Mouse (Mus musculus) CD4-positive helper T cell, adult 2 months (primary cell): ENCODE measurements at regions not wholly inside any gene's neighbourhood (a gene's known extent, or its start where the extent isn't known, plus 50 kb on each side); places are given as distances from the start of the nearest gene placed in this dataset.

Source experiments
- DNase-seq: peaks from one replicate; pipeline ENCODE4 v3.0.0-alpha.2; 2012; ENCODE audit warnings: low read depth, missing footprints, low spot score

DNA sequence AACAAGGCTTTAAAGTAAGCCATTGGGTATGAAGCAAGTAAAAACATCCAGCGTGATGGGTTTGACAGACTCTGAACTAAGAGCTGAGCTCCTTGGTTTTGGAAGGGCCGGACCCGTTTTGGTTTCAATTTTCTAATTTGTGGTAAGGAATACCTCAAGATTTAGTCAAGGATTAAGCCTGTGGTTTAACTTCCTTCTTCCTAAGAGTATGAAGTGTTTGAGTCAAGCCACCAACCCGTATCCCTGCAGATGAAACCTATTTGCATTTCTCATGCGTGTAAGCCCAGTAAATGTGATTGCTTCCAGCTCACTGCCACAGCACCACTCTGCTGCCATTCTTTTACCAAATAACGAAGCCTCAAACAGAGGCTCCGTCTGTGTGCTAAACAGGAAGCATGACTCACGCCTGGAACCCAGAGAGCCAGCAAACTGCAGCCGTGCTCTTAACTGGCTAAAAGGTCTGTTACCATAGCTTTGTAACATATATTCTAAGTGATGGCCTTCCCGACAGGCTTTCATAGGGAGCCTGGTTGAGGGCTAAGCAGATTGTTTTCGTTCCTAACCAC, 149.7 kb downstream of the Etv1 start:
- DNase-seq = peak; percentile 31

GRCm38 (mm10) chr12:38929644-38930043, 150.5 kb downstream of the Etv1 start:
- DNase-seq = no peak

- DNase-seq = no peak
Measured at GRCm38 (mm10) chr12:38931769-38932168, 152.6 kb downstream of the Etv1 start.

DNA sequence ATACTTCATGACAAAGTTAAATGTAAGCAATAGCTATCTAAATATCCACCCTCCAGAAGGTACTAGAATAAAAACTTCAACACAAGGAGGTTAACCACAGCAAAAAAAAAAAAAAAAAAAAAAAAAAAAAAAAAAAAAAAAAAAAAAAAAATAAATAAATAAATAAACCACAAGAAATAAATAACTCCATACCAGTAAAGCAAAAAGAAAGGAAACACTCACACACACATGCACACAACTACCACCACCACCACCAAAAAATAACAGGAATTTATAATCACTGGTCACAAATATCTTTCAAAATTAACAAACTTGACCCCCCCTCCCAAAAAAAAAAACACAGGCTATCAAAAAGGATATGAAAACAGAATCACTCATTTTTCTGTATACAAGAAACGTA, 180.4 kb downstream of the Etv1 start:
- no peak for DNase-seq

- no peak for DNase-seq
Measured at GRCm38 (mm10) chr12:38962302-38962701, 183.1 kb downstream of the Etv1 start.

GRCm38 (mm10) chr12:38970347-38970746, 191.2 kb downstream of the Etv1 start:
- DNase-seq = no peak

- no peak for DNase-seq
Measured at GRCm38 (mm10) chr12:38972205-38972604, 193.0 kb downstream of the Etv1 start.

DNA sequence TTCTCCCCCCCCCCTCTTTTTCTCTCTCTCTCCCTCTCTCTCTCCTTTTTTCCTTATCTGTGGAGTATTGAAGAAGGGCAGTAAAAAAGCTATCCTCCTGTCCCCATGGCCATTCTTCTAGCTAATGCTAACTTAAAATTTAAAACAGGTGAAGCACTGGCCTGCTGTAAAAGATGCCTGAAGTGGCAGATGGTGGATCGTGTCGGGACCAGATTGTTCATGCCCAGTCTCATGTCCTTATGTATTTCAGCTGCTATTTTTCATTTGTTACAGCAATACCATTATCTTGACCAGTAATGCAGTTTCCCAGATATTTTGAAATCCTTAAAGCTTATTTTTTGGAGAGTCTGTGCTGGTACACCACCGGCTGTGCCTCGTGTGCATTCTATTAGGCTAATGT, 196.3 kb downstream of the Etv1 start:
- no peak for DNase-seq

GRCm38 (mm10) chr12:38982423-38982822, 203.2 kb downstream of the Etv1 start:
- no peak for DNase-seq

DNA sequence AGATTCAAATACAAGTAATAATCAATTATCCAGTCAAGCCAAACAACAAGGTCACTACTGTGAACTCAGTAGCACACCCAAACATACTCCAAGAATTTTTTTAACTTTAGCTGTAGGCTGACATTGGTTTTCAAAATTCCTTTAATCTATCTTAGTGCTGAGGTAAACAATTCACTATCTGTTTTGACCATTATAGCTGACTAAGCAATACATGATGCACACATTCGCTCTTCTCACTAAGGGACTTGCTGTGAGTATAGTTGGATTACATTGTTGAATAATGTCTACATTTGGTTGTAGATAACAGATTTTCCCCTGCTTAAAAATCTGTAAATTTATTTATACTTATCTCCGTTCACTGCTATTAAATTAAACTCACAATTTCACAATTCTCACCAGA, 206.7 kb downstream of the Etv1 start:
- DNase-seq = no peak

DNA sequence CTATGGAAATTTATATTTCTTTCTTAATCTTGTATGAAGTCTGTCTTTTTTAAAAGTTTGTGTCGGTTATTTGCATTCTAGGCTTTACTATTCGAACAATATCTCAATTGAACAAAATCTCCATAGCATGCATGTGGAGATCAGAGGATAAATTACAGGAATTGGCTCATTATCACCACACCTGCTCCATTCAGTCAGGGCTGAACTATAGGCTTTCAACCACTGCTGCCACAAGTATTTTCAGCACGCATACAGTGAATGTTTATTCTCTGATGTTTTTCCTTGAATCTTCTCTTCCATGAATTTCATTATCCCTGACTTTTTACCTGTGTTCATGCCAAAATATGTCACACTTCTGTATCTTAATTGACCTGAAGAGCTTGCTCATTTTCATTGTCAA, 207.2 kb downstream of the Etv1 start:
- no peak for DNase-seq

DNA sequence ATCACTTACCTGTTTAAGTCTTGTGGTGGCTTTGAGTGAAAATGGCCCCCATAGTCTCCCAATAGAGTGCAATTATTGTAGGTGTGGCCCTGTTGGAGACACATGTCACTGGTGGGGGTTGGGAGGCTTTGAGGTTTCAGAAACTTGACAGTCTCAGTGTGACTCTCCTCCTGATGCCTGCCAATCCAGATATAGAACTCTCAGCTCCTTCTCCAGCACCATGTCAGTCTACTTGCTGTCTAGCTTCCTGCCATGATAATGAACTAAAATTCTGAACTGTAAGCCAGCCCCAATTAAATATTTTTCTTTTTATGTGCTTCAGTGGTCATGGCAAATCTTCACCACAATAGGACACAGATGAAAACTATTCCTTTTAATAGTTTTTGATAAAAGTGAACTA, 208.1 kb downstream of the Etv1 start:
- DNase-seq = no peak

DNA sequence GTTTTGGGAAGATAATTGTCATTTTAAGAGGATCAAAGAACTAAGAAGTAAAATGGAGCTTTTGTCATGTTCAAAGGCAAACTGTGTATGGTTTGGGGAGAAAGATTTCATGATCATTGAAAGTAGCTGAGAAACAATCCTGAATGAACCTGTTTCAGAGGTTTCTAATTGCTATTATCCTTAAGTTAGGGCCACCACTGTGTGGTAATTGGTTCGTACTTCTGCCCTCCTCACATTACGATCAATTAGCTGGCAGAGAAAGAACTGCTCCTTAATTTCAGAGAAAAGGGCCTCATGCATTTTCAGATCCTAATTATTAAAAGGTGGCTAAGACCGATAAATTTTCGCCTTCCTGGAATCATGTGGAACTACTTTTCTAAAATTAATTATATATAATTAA, 208.6 kb downstream of the Etv1 start:
- DNase-seq = no peak

GRCm38 (mm10) chr12:39027179-39027578, 248.0 kb downstream of the Etv1 start:
- DNase-seq = no peak

- DNase-seq = no peak
Measured at GRCm38 (mm10) chr12:39027948-39028347, 248.8 kb downstream of the Etv1 start.

GRCm38 (mm10) chr12:39033982-39034381, 254.8 kb downstream of the Etv1 start:
- DNase-seq = no peak

DNA sequence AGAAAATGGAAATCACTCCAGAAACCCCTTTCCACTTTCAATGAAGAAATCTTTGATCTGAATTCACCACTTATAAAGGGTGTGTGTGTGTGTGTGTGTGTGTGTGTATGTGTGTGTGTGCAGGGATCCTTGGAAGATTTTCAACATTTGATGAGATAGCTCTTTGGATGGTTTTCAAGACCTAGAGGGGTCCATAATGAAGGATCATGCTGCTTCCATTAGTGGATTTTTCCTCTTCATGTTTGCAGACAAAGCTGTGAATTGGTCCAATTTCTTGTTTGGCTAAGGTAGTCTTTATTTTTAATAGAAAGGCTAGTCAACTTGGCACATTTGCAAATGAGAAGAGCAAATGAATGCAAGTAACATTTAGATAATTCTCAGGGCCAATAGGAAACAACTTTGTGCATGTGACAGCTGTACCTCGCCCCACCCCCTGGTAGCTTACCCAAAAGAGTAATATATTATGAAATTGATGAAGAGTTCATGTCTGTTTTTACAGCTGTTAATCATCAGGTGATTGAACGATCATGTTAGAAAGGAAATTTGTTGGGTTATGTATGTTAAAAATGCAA, 257.4 kb downstream of the Etv1 start:
- no peak for DNase-seq

DNA sequence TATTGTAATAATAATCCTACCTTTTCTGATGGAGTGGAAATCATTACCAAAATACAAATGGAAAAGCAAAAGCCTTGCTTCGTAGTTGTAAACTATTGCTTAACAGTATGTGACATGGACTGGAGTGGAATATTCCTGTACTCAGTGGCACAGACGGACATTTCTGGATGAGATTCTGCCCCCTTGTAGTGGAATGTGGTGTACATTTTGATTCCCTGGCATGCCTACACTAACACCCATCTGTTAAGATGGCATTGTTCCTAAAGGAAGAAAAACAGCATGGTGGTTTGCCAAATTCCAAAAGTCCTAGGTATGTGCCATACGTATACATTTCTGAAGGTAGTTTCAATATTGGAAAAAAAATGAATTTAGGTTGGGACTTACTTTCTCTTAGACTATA, 258.9 kb downstream of the Etv1 start:
- DNase-seq = no peak

GRCm38 (mm10) chr12:39038656-39039055, 259.5 kb downstream of the Etv1 start:
- no peak for DNase-seq

- DNase-seq = no peak
Measured at GRCm38 (mm10) chr12:39047126-39047525, 267.9 kb downstream of the Etv1 start.

DNA sequence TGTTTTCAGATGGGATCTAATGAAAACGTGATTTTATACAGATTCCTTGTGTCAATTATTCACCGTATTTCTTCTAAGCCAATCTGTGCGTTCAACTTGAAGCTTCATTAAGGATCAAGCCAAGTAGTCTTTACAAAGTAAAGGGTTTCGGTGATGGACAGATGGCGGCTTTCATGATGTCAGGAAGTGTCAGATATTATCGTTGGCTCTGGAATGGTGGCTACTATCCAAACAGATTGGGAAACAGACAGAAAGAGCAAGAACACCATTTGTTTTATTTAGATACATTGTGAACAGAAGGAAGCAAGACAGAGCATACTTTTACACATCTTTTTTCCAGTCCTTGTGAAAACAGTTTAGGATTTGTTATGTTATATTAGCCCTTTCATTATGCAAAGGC, 269.3 kb downstream of the Etv1 start:
- no peak for DNase-seq

- no peak for DNase-seq
Measured at GRCm38 (mm10) chr12:39048958-39049357, 269.8 kb downstream of the Etv1 start.

GRCm38 (mm10) chr12:39070331-39071045, 291.3 kb downstream of the Etv1 start:
- DNase-seq = no peak
